15 mouse cellular contexts compared by ENCODE assay signal in the genomic region with DNA sequence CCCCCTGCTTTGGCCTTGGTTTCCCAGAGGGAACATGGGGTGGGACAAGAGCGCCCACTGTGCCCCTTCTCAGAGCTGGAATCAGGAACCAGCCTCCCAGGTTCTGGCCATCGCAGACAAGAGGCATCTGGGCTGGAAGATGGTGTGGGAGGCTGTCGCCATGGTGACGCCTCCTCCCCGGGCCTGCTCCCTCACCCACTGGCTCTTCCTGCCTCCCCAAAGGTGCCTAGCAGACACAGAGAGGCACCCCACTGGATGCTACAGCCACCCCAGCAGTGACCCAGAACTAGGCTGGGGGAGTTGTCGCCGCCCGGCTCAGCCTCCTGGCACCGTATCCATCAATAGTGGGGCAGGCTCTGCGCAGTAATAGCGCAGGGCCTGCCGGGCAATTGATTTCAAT.
DNase-seq lines count a peak whose midpoint lies in the region; ATAC-seq lines count a peak whose summit lies in the region.
"Had no signal": no experiment of that assay in that cellular context is flagged by ENCODE, and none has a peak within 500 bp of the region (broad histone marks: within the 10 kb centered on the region; RNA-seq: fewer than 3 reads in every experiment).

No protein-coding gene starts in this region.

- no peaks in the 10 kb centered on the region for H3K36me3 ChIP-seq in forebrain, embryonic 11.5 days (ENCODE audit: control insufficient read depth, insufficient read depth, low read length)
- no peaks in the 10 kb centered on the region for H3K36me3 ChIP-seq in hindbrain, embryonic 16.5 days (ENCODE audit: control insufficient read depth, insufficient read depth, low read length)
- no peaks in the 10 kb centered on the region for H3K36me3 ChIP-seq in neural tube, embryonic 13.5 days
- no peaks in the 10 kb centered on the region for H3K36me3 ChIP-seq in intestine, embryonic 16.5 days (ENCODE audit: control insufficient read depth, insufficient read depth, low read length)
- H3K36me3 ChIP-seq: G1E; heart, embryonic 12.5 days; limb, embryonic 13.5 days had no signal

- WGBS in forebrain, embryonic 11.5 days = 64% methylated on average over 12 of the region's 12 CpGs
- 48% methylated on average over 11 of the region's 12 CpGs for WGBS in hindbrain, embryonic 16.5 days
- 40% methylated on average over 12 of the region's 12 CpGs for WGBS in neural tube, embryonic 13.5 days
- 81% methylated on average over 12 of the region's 12 CpGs for WGBS in intestine, embryonic 16.5 days

- H3K27ac ChIP-seq in forebrain, embryonic 11.5 days (ENCODE audit: low read depth, low read length) = no peak overlapping the region
- peak overlapping the region; percentile 59; the same call in 1 of the 2 replicates for H3K27ac ChIP-seq in hindbrain, embryonic 16.5 days (ENCODE audit: low read depth, low read length)
- H3K27ac ChIP-seq in neural tube, embryonic 13.5 days (replicated peaks) = peak overlapping the region; percentile 88
- H3K27ac ChIP-seq in intestine, embryonic 16.5 days (ENCODE audit: low read length) = no peak overlapping the region
- H3K27ac ChIP-seq: limb, embryonic 13.5 days had no signal

- ATAC-seq in frontal cortex, adult (ENCODE audit: low TSS enrichment) = peak; percentile 60
- no peak for ATAC-seq in forebrain, embryonic 11.5 days (replicated peaks; ENCODE audit: low FRiP score)
- 0 out of 2 replicates have a peak, but pooled peaks have one; percentile 15 for ATAC-seq in hindbrain, embryonic 16.5 days
- no peak for ATAC-seq in neural tube, embryonic 13.5 days (ENCODE audit: low read depth)
- ATAC-seq in intestine, embryonic 16.5 days = no peak

- no peak overlapping the region for H3K4me2 ChIP-seq in forebrain, embryonic 11.5 days (ENCODE audit: low read depth, low read length, severe bottlenecking)
- no peak overlapping the region for H3K4me2 ChIP-seq in hindbrain, embryonic 16.5 days (ENCODE audit: low read length)
- no peak overlapping the region for H3K4me2 ChIP-seq in neural tube, embryonic 13.5 days
- no peak overlapping the region for H3K4me2 ChIP-seq in intestine, embryonic 16.5 days (ENCODE audit: low read depth, low read length)
- H3K4me2 ChIP-seq: heart, embryonic 12.5 days; limb, embryonic 13.5 days had no signal

- no peak for DNase-seq in frontal cortex, postnatal 14 days (ENCODE audit: low spot score in 2 of 2)
- no peak for DNase-seq in forebrain, embryonic 11.5 days (ENCODE audit: low spot score)
- DNase-seq in adrenal gland, adult 18-20 months (ENCODE audit: low spot score in 2 of 2) = no peak
- no peak for DNase-seq in natural killer cell, adult 2 months (ENCODE audit: low spot score in 2 of 2)
- DNase-seq: cerebellum, adult 11-12 months; kidney, adult 18-20 months; spleen, adult 18-20 months; thymus, adult 2 months had no signal

- H3K4me1 ChIP-seq in forebrain, embryonic 11.5 days (replicated peaks; ENCODE audit: control insufficient read depth, insufficient read depth, low read length) = peaks cover 39% of the 10 kb centered on the region
- peaks cover 54% of the 10 kb centered on the region for H3K4me1 ChIP-seq in hindbrain, embryonic 16.5 days (ENCODE audit: control insufficient read depth, insufficient read depth, low read depth, low read length)
- H3K4me1 ChIP-seq in neural tube, embryonic 13.5 days (replicated peaks) = peaks cover 79% of the 10 kb centered on the region
- H3K4me1 ChIP-seq in intestine, embryonic 16.5 days (ENCODE audit: control insufficient read depth, insufficient read depth, low read length) = peaks cover 69% of the 10 kb centered on the region

- H3K9me3 ChIP-seq in forebrain, embryonic 11.5 days (ENCODE audit: control insufficient read depth, low read length) = no peaks in the 10 kb centered on the region
- H3K9me3 ChIP-seq in hindbrain, embryonic 16.5 days (ENCODE audit: control insufficient read depth, low read length) = no peaks in the 10 kb centered on the region
- H3K9me3 ChIP-seq in neural tube, embryonic 13.5 days = no peaks in the 10 kb centered on the region
- no peaks in the 10 kb centered on the region for H3K9me3 ChIP-seq in intestine, embryonic 16.5 days (ENCODE audit: control insufficient read depth, low read length)
- H3K9me3 ChIP-seq: G1E; heart, embryonic 12.5 days; limb, embryonic 13.5 days had no signal

- peaks cover 2% of the 10 kb centered on the region; the same call in 1 of the 2 replicates for H3K27me3 ChIP-seq in forebrain, embryonic 11.5 days (ENCODE audit: control insufficient read depth, insufficient read depth, low read length)
- 0 out of 2 replicates have a peak, but pooled peaks cover 2% of the 10 kb centered on the region for H3K27me3 ChIP-seq in hindbrain, embryonic 16.5 days (replicated peaks; ENCODE audit: control insufficient read depth, insufficient read depth, low read length)
- H3K27me3 ChIP-seq in neural tube, embryonic 13.5 days = no peaks in the 10 kb centered on the region
- no peaks in the 10 kb centered on the region for H3K27me3 ChIP-seq in intestine, embryonic 16.5 days (replicated peaks; ENCODE audit: control insufficient read depth, insufficient read depth, low read length)

- H3K4me3 ChIP-seq in forebrain, embryonic 11.5 days (ENCODE audit: low read depth, low read length) = no peak overlapping the region
- no peak overlapping the region for H3K4me3 ChIP-seq in hindbrain, embryonic 16.5 days (ENCODE audit: low read length)
- H3K4me3 ChIP-seq in neural tube, embryonic 13.5 days = no peak overlapping the region
- no peak overlapping the region for H3K4me3 ChIP-seq in intestine, embryonic 16.5 days (ENCODE audit: low read length)
- H3K4me3 ChIP-seq: heart, embryonic 12.5 days; limb, embryonic 13.5 days had no signal

- peak overlapping the region; percentile 20; the same call in 1 of the 2 replicates for H3K9ac ChIP-seq in forebrain, embryonic 11.5 days (ENCODE audit: low read length)
- peak overlapping the region; percentile 38; the same call in 1 of the 2 replicates for H3K9ac ChIP-seq in hindbrain, embryonic 16.5 days (ENCODE audit: low read depth, low read length)
- peak overlapping the region; percentile 46; the same call in 1 of the 2 replicates for H3K9ac ChIP-seq in neural tube, embryonic 13.5 days
- H3K9ac ChIP-seq in intestine, embryonic 16.5 days (ENCODE audit: low read depth, low read length) = no peak overlapping the region
- H3K9ac ChIP-seq: heart, embryonic 12.5 days; limb, embryonic 13.5 days had no signal

Comparison
In these comparisons a context has a peak if more than half of its experiments do, and no peak if none do; other contexts are left out.
1. ATAC-seq: peak in frontal cortex, adult (single experiment) and hindbrain, embryonic 16.5 days (single experiment); none in forebrain, embryonic 11.5 days (single experiment), neural tube, embryonic 13.5 days (single experiment) and intestine, embryonic 16.5 days (single experiment).
2. H3K27ac ChIP-seq: peak in hindbrain, embryonic 16.5 days (single experiment) and neural tube, embryonic 13.5 days (single experiment); none in forebrain, embryonic 11.5 days (single experiment) and intestine, embryonic 16.5 days (single experiment).